Mouse (Mus musculus) kidney, postnatal 10 days (tissue): ENCODE data around the gene Rassf5.

ENCODE experiments used
- DNase-seq: peaks from one replicate; pipeline ENCODE4 v3.0.0; 2021; ENCODE audit warnings: mixed read lengths

The Rassf5 gene

DNA sequence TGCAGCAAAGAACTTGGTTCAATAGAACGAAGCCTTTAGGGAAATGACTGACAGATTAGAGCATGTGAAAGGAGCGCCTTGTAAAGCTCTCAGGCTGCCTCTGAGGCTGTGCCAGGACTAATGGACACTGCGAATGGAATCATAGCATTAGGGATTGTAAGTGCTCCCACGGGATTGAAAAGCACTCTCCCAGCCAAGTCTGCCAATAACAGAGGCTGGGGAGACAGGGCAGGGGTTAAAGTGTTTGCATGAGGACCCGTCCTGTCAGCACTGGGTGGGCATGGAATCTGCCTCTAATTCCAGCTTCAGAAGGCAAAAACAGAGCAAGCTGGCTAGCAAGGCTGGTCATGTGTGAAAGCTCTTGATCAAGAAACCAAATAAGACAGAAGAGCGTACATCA is 110.8 kb downstream of the Rassf5 start:
- DNase-seq, result no peak
